Mouse (Mus musculus): ENCODE data around the gene Fxyd6. TPM values are rescaled to one million over a fixed set of nuclear protein-coding genes. Genes with fewer than 3 reads are reported as not detected.

Gene Fxyd6
- total RNA-seq, 1 experiment, result 98.9 TPM

DNA sequence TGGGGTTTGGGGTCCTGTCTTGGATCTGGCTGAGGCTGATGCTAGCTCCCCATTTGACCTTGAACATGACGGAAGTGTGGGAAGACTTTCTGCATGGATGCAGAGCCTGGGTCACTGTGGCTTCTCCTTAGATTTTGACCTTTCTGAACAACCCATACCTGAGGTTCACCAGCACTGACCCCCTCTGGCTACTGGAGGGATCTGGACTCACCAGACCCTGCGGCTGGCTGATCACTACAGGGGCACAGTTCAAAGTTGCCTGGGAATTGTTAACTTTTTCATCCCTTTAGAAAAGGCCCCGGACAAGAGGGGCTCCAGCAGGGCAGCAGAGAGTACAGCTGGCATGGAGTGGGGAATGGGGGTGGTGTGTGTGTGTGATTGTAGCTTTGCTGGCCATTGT lies 36.8 kb downstream of the Fxyd6 start:
- in situ Hi-C loops (cut with MboI; ENCODE audit: low sequenced_read_pairs in 2 of 2, unreplicated experiment in 2 of 2), result no loop called here
- Histone ChIP-seq H3K9me3 (ENCODE audit: control insufficient read depth, insufficient read depth, low read depth, low read length) (no peaks in the 10 kb centered on the region), H3K36me3 (ENCODE audit: control insufficient read depth, insufficient read depth, low read length, poor library complexity, severe bottlenecking) (no peaks in the 10 kb centered on the region), H3K4me1 (ENCODE audit: control insufficient read depth in 2 of 2, insufficient read depth in 2 of 2, low read length in 2 of 2, poor library complexity in 1 of 2) (0 out of 4 replicates have a peak, but pooled peaks cover 0 to 2% of the 10 kb centered on the region in 2 experiments), H3K9ac (ENCODE audit: insufficient read depth, low read depth, low read length, poor library complexity, severe bottlenecking) (no peak overlapping the region), H3K4me3 (ENCODE audit: insufficient read depth in 1 of 2, low read depth in 1 of 2, low read length in 2 of 2, poor library complexity in 1 of 2, severe bottlenecking in 1 of 2) (no peak overlapping the region), H3K27ac (ENCODE audit: insufficient read depth, low read depth, low read length, poor library complexity, severe bottlenecking) (no peak overlapping the region)
- TF ChIP-seq ZNF384 (IDR thresholded peaks at IDR 0.05; ENCODE audit: low read depth, low read length), result no peak
- TF ChIP-seq CHD2 (IDR thresholded peaks at IDR 0.05; ENCODE audit: low read depth, low read length), result no peak
- TF ChIP-seq MAFK (IDR thresholded peaks at IDR 0.05; ENCODE audit: insufficient read depth, low read depth, low read length), result no peak
- TF ChIP-seq ZC3H11A (IDR thresholded peaks at IDR 0.05; ENCODE audit: borderline replicate concordance, low read depth, low read length), result no peak
- no peak for TF ChIP-seq HCFC1 (IDR thresholded peaks at IDR 0.05; ENCODE audit: borderline replicate concordance, insufficient read depth, low read length)
- no peak for DNase-seq (ENCODE audit: low read depth, low spot score)

GRCm38 (mm10) chr9:45407706-45408675 lies 38.0 kb downstream of the Fxyd6 start:
- Histone ChIP-seq H3K4me1 (ENCODE audit: control insufficient read depth in 2 of 2, insufficient read depth in 2 of 2, low read length in 2 of 2, poor library complexity in 1 of 2) (0 out of 4 replicates have a peak, but pooled peaks cover 0 to 2% of the 10 kb centered on the region in 2 experiments), H3K36me3 (ENCODE audit: control insufficient read depth, insufficient read depth, low read length, poor library complexity, severe bottlenecking) (no peaks in the 10 kb centered on the region), H3K4me3 (ENCODE audit: insufficient read depth in 1 of 2, low read depth in 1 of 2, low read length in 2 of 2, poor library complexity in 1 of 2, severe bottlenecking in 1 of 2) (peak overlapping the region in 1 of 2 experiments; percentile 46; a peak in 1 of 4 replicates), H3K9ac (ENCODE audit: insufficient read depth, low read depth, low read length, poor library complexity, severe bottlenecking) (peak overlapping the region; percentile 21; the same call in 1 of the 2 replicates), H3K27ac (ENCODE audit: insufficient read depth, low read depth, low read length, poor library complexity, severe bottlenecking) (no peak overlapping the region), H3K9me3 (ENCODE audit: control insufficient read depth, insufficient read depth, low read depth, low read length) (no peaks in the 10 kb centered on the region)
- peak; percentile 57 for DNase-seq (ENCODE audit: low read depth, low spot score)
- TF ChIP-seq CHD2 (IDR thresholded peaks at IDR 0.05; ENCODE audit: low read depth, low read length) (no peak), HCFC1 (IDR thresholded peaks at IDR 0.05; ENCODE audit: borderline replicate concordance, insufficient read depth, low read length) (no peak), MAFK (IDR thresholded peaks at IDR 0.05; ENCODE audit: insufficient read depth, low read depth, low read length) (no peak), ZC3H11A (IDR thresholded peaks at IDR 0.05; ENCODE audit: borderline replicate concordance, low read depth, low read length) (no peak), ZNF384 (IDR thresholded peaks at IDR 0.05; ENCODE audit: low read depth, low read length) (no peak)
- in situ Hi-C loops (cut with MboI; ENCODE audit: low sequenced_read_pairs in 2 of 2, unreplicated experiment in 2 of 2), result no loop called here

GRCm38 (mm10) chr9:45410193-45410592 lies 40.2 kb downstream of the Fxyd6 start:
- no peaks in the 10 kb centered on the region for H3K36me3 ChIP-seq (ENCODE audit: control insufficient read depth, insufficient read depth, low read length, poor library complexity, severe bottlenecking)
- in situ Hi-C loops (cut with MboI; ENCODE audit: low sequenced_read_pairs in 2 of 2, unreplicated experiment in 2 of 2), result loop anchor here (5.0 to 10.0 kb wide), 3 partner anchors 105 to 185 kb away; no protein-coding TSS in a partner anchor
- no peak for DNase-seq (ENCODE audit: low read depth, low spot score)
- no peak overlapping the region for H3K9ac ChIP-seq (ENCODE audit: insufficient read depth, low read depth, low read length, poor library complexity, severe bottlenecking)
- H3K27ac ChIP-seq (ENCODE audit: insufficient read depth, low read depth, low read length, poor library complexity, severe bottlenecking), result no peak overlapping the region
- no peak overlapping the region for H3K4me3 ChIP-seq (ENCODE audit: insufficient read depth in 1 of 2, low read depth in 1 of 2, low read length in 2 of 2, poor library complexity in 1 of 2, severe bottlenecking in 1 of 2)
- H3K9me3 ChIP-seq (ENCODE audit: control insufficient read depth, insufficient read depth, low read depth, low read length), result no peaks in the 10 kb centered on the region
- no peak for TF ChIP-seq MAFK (IDR thresholded peaks at IDR 0.05; ENCODE audit: insufficient read depth, low read depth, low read length)
- no peak for TF ChIP-seq ZC3H11A (IDR thresholded peaks at IDR 0.05; ENCODE audit: borderline replicate concordance, low read depth, low read length)
- TF ChIP-seq ZNF384 (IDR thresholded peaks at IDR 0.05; ENCODE audit: low read depth, low read length), result no peak
- no peak for TF ChIP-seq CHD2 (IDR thresholded peaks at IDR 0.05; ENCODE audit: low read depth, low read length)
- TF ChIP-seq HCFC1 (IDR thresholded peaks at IDR 0.05; ENCODE audit: borderline replicate concordance, insufficient read depth, low read length), result no peak
- 0 out of 4 replicates have a peak, but pooled peaks cover 0 to 2% of the 10 kb centered on the region in 2 experiments for H3K4me1 ChIP-seq (ENCODE audit: control insufficient read depth in 2 of 2, insufficient read depth in 2 of 2, low read length in 2 of 2, poor library complexity in 1 of 2)

- Histone ChIP-seq H3K9ac (ENCODE audit: insufficient read depth, low read depth, low read length, poor library complexity, severe bottlenecking) (no peak overlapping the region), H3K9me3 (ENCODE audit: control insufficient read depth, insufficient read depth, low read depth, low read length) (no peaks in the 10 kb centered on the region), H3K36me3 (ENCODE audit: control insufficient read depth, insufficient read depth, low read length, poor library complexity, severe bottlenecking) (no peaks in the 10 kb centered on the region), H3K4me3 (ENCODE audit: insufficient read depth in 1 of 2, low read depth in 1 of 2, low read length in 2 of 2, poor library complexity in 1 of 2, severe bottlenecking in 1 of 2) (no peak overlapping the region), H3K27ac (ENCODE audit: insufficient read depth, low read depth, low read length, poor library complexity, severe bottlenecking) (no peak overlapping the region), H3K4me1 (ENCODE audit: control insufficient read depth in 2 of 2, insufficient read depth in 2 of 2, low read length in 2 of 2, poor library complexity in 1 of 2) (0 out of 4 replicates have a peak, but pooled peaks cover 0 to 2% of the 10 kb centered on the region in 2 experiments)
- no peak for DNase-seq (ENCODE audit: low read depth, low spot score)
- in situ Hi-C loops (cut with MboI; ENCODE audit: low sequenced_read_pairs in 2 of 2, unreplicated experiment in 2 of 2), result loop anchor here (5.0 to 10.0 kb wide), 3 partner anchors 106 to 186 kb away; no protein-coding TSS in a partner anchor
- TF ChIP-seq CHD2 (IDR thresholded peaks at IDR 0.05; ENCODE audit: low read depth, low read length) (no peak), HCFC1 (IDR thresholded peaks at IDR 0.05; ENCODE audit: borderline replicate concordance, insufficient read depth, low read length) (no peak), ZNF384 (IDR thresholded peaks at IDR 0.05; ENCODE audit: low read depth, low read length) (no peak), MAFK (IDR thresholded peaks at IDR 0.05; ENCODE audit: insufficient read depth, low read depth, low read length) (no peak), ZC3H11A (IDR thresholded peaks at IDR 0.05; ENCODE audit: borderline replicate concordance, low read depth, low read length) (no peak)
These were observed 40.6 kb downstream of the Fxyd6 start for GRCm38 (mm10) chr9:45410614-45411013.

Measured in ES-E14 (cell line).